In genomic region chr6:55037799-55038670, GRCm38 (mm10) we compare ENCODE assay signal across 8 mouse cellular contexts. TPM values are rescaled to one million over a fixed set of nuclear protein-coding genes. Genes with fewer than 3 reads are reported as not detected.
DNase-seq lines count a peak whose midpoint lies in the region; ATAC-seq lines count a peak whose summit lies in the region.

Gars (plus strand) TSS chr6:55038007.

- H3K4me2 ChIP-seq in hindbrain, embryonic 15.5 days: peak within 1 kb of the TSS; percentile 85

- WGBS in hindbrain, embryonic 15.5 days: under 1% methylated on average over 86 of the region's 87 CpGs

- peak within 1 kb of the TSS; percentile 92 for H3K9ac ChIP-seq in hindbrain, embryonic 15.5 days

- peaks cover 27% of the 10 kb centered on the region for H3K4me1 ChIP-seq in hindbrain, embryonic 15.5 days (replicated peaks)

- H3K36me3 ChIP-seq in hindbrain, embryonic 15.5 days: no peaks in the 10 kb centered on the region

- ATAC-seq in hindbrain, embryonic 15.5 days (ENCODE audit: low FRiP score, low read depth): peak; percentile 97

- H3K27me3 ChIP-seq in hindbrain, embryonic 15.5 days: no peaks in the 10 kb centered on the region

- peak within 1 kb of the TSS; percentile 91 for H3K27ac ChIP-seq in hindbrain, embryonic 15.5 days (replicated peaks)

- H3K4me3 ChIP-seq in hindbrain, embryonic 15.5 days: peak within 1 kb of the TSS; percentile 79

- DNase-seq in R1 (ENCODE audit: low read depth, low spot score): peak; percentile 83
- peak; percentile 91 to 94 for DNase-seq in cerebellum, postnatal 25 days
- DNase-seq in frontal cortex, postnatal 36 days (ENCODE audit: low spot score in 2 of 2): peak; percentile 88 to 89
- peak; percentile 79 for DNase-seq in left cerebral cortex, adult 11 months (ENCODE audit: low spot score)
- peak; percentile 91 to 94 for DNase-seq in lung, postnatal 4 days
- DNase-seq in retina, postnatal 7 days (ENCODE audit: low read depth, low spot score): peak; percentile 79
- peak; percentile 83 for DNase-seq in urinary bladder, adult 2 months (ENCODE audit: low spot score)

- no peaks in the 10 kb centered on the region for H3K9me3 ChIP-seq in hindbrain, embryonic 15.5 days

RNA-seq across cellular contexts. Expression of gene Gars, which starts in this region (rescaled TPM):
- polyA plus RNA-seq in hindbrain, embryonic 15.5 days (2015; fragmentation: Nextera tagmentation; extraction: Ambion mirVana): 197 TPM in 2 replicates
- polyA plus RNA-seq in urinary bladder, adult 2 months (2012; rRNA removed): 55.9 and 57.9 TPM in 2 replicates

Comparison
In these comparisons a context has a peak if more than half of its experiments do, and no peak if none do; other contexts are left out.
1. Peak in every context shown above with its lines: DNase-seq, ATAC-seq, H3K4me3 ChIP-seq and H3K27ac ChIP-seq.